Mouse (Mus musculus): ENCODE measurements around the gene Mark4.
A peak's percentile ranks its signal among the peaks of the same experiment; 100 is the strongest.

Mark4 gene

GRCm38 (mm10) chr7:19469404-19469803 lies 10.8 kb upstream of the Mark4 start:
- no peak for DNase-seq (ENCODE audit: low spot score)

- DNase-seq (ENCODE audit: low spot score), result no peak
Measured at GRCm38 (mm10) chr7:19468279-19468678, 9.7 kb upstream of the Mark4 start.

GRCm38 (mm10) chr7:19467638-19468037 lies 9.0 kb upstream of the Mark4 start:
- no peak for DNase-seq (ENCODE audit: low spot score)

GRCm38 (mm10) chr7:19466602-19467145 lies 8.1 kb upstream of the Mark4 start:
- no peak for DNase-seq (ENCODE audit: low spot score)

GRCm38 (mm10) chr7:19464367-19465307 lies 6.0 kb upstream of the Mark4 start:
- DNase-seq (ENCODE audit: low spot score), result no peak

- no peak for DNase-seq (ENCODE audit: low spot score)
Measured at GRCm38 (mm10) chr7:19462884-19463381, 4.3 kb upstream of the Mark4 start, which contains the start of gene Exoc3l2. Exoc3l2 (plus strand) TSS chr7:19463331.

GRCm38 (mm10) chr7:19462443-19462842 lies 3.8 kb upstream of the Mark4 start:
- DNase-seq (ENCODE audit: low spot score), result no peak

GRCm38 (mm10) chr7:19461488-19461887 lies 2.9 kb upstream of the Mark4 start:
- peak; percentile 69 for DNase-seq (ENCODE audit: low spot score)

- DNase-seq (ENCODE audit: low spot score), result no peak
Measured at GRCm38 (mm10) chr7:19460500-19460899, 1.9 kb upstream of the Mark4 start.

GRCm38 (mm10) chr7:19459144-19459870 lies 686 bp upstream of the Mark4 start:
- no peak for DNase-seq (ENCODE audit: low spot score)

- DNase-seq (ENCODE audit: low spot score), result peak; percentile 51
Measured at GRCm38 (mm10) chr7:19458072-19458486, 542 bp downstream of the Mark4 start.

- peak; percentile 22 for DNase-seq (ENCODE audit: low spot score)
Measured at GRCm38 (mm10) chr7:19457414-19458071, 1.1 kb downstream of the Mark4 start.

GRCm38 (mm10) chr7:19456628-19457027 lies 2.0 kb downstream of the Mark4 start:
- DNase-seq (ENCODE audit: low spot score), result no peak

- no peak for DNase-seq (ENCODE audit: low spot score)
Measured at GRCm38 (mm10) chr7:19455819-19456495, 2.7 kb downstream of the Mark4 start.

- no peak for DNase-seq (ENCODE audit: low spot score)
Measured at GRCm38 (mm10) chr7:19455186-19455585, 3.4 kb downstream of the Mark4 start.

- no peak for DNase-seq (ENCODE audit: low spot score)
Measured at GRCm38 (mm10) chr7:19449165-19449564, 9.5 kb downstream of the Mark4 start.

- DNase-seq (ENCODE audit: low spot score), result no peak
Measured at GRCm38 (mm10) chr7:19447689-19448088, 10.9 kb downstream of the Mark4 start.

GRCm38 (mm10) chr7:19444801-19445200 lies 13.8 kb downstream of the Mark4 start:
- no peak for DNase-seq (ENCODE audit: low spot score)

- DNase-seq (ENCODE audit: low spot score), result peak; percentile 87
Measured at GRCm38 (mm10) chr7:19443344-19443743, 15.3 kb downstream of the Mark4 start.

GRCm38 (mm10) chr7:19441448-19442091 lies 17.1 kb downstream of the Mark4 start:
- no peak for DNase-seq (ENCODE audit: low spot score)

- no peak for DNase-seq (ENCODE audit: low spot score)
Measured at GRCm38 (mm10) chr7:19437048-19437447, 21.6 kb downstream of the Mark4 start.
